Mouse (Mus musculus) liver, postnatal 0 days (tissue): ENCODE measurements at regions not wholly inside any gene's neighbourhood (a gene's known extent, or its start where the extent isn't known, plus 50 kb on each side); places are given as distances from the start of the nearest gene placed in this dataset.

Experiments
- ATAC-seq: fragments of 200-750 bp; cut with Nextera tagmentation; 2 replicates; pipeline ENCODE4 v1.8.0; 2017; ENCODE audit warnings: mild to moderate bottlenecking, moderate library complexity
- DNase-seq: peaks from one replicate; pipeline ENCODE4 v3.0.0-alpha.2; 2016
- H3K27ac ChIP-seq: fragments of 300-500 bp; sonication (generic); 2 replicates; pipeline ENCODE4 v1.5.1; 2014; ENCODE audit warnings: antibody characterized with exemption, moderate library complexity, mild to moderate bottlenecking, low read depth
- H3K27me3 ChIP-seq: fragments of 300-500 bp; sonication (generic); 2 replicates; pipeline ENCODE4 v1.6.1; 2014; ENCODE audit warnings: low read length, control low read depth, mixed read lengths; ENCODE audit not compliant: insufficient read depth
- H3K36me3 ChIP-seq: fragments of 300-500 bp; sonication (generic); replicated peaks from 2 replicates; pipeline ENCODE4 v1.6.1; 2014; ENCODE audit warnings: mild to moderate bottlenecking, control low read depth, low read length, moderate library complexity, mixed read lengths; ENCODE audit not compliant: insufficient read depth
- H3K4me1 ChIP-seq: fragments of 300-500 bp; sonication (generic); 2 replicates; pipeline ENCODE4 v1.6.1; 2014; ENCODE audit warnings: antibody characterized with exemption, mild to moderate bottlenecking, control low read depth; ENCODE audit not compliant: insufficient read depth
- H3K4me2 ChIP-seq: fragments of 300-500 bp; sonication (generic); 2 replicates; pipeline ENCODE4 v1.6.1; 2014; ENCODE audit warnings: low read depth, mild to moderate bottlenecking, low read length, moderate library complexity, mixed read lengths
- H3K4me3 ChIP-seq: fragments of 300-500 bp; sonication (generic); 2 replicates; pipeline ENCODE4 v1.5.1; 2014; ENCODE audit warnings: low read depth, low read length
- H3K9ac ChIP-seq: fragments of 300-500 bp; sonication (generic); replicated peaks from 2 replicates; pipeline ENCODE4 v1.6.1; 2014; ENCODE audit warnings: mild to moderate bottlenecking, moderate library complexity
- H3K9me3 ChIP-seq: fragments of 300-500 bp; sonication (generic); 2 replicates; pipeline ENCODE4 v1.6.1; 2016; ENCODE audit warnings: mild to moderate bottlenecking, control low read depth, low read length, mixed read lengths
- CTCF ChIP-seq: sonication (generic); IDR thresholded peaks from 2 replicates; pipeline ENCODE4 v1.5.1; 2016; ENCODE audit warnings: antibody characterized with exemption, low read depth
- EP300 ChIP-seq: IDR thresholded peaks from 2 replicates; pipeline ENCODE4 v1.6.1; 2016; ENCODE audit warnings: antibody characterized with exemption, low read depth, mild to moderate bottlenecking
- whole genome bisulfite sequencing: fragments of 180-500 bp; shearing (Covaris S2); extraction: QIAGEN DNeasy Blood & Tissue Kit; methylation state at CpG from one replicate; pipeline ENCODE4 v1.1.7; 2014; ENCODE audit not compliant: insufficient replicate concordance; 5-methylcytosine and 5-hydroxymethylcytosine counted together

DNA sequence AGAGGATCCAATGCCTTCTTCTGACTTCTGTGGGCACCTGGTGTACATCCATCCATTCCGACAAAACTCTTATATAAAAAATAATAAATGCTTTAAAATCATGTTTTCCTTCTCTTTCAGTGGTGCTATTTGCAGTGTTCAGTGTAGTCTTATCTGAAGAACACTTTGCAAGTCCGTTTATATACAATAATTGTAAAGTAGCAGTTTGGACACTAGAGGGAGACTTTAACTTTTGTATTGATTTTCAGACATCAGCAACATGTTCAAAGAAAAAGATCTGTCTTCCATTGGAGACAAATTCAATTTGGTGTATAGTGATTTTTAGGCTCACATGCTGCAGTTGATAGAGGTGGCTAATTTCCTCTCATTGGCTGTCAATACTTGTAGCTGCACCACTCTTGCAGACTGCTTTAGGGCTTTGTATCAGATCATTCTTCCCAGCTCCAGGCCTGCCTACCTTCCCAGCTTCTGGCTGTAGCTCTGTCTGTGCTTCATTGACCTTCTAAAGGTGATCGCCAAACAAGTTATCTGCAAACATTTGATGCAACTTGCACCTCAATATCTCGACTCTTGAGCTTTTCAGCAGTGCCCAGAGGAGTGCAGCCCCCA is 74.8 kb upstream of the Sult1c1 start:
- DNase-seq (no peak), ATAC-seq (no peak)
- H3K4me2 ChIP-seq, result no peak overlapping the region
- no peak overlapping the region for H3K4me3 ChIP-seq
- H3K9me3 ChIP-seq, result no peaks in the 10 kb centered on the region
- no peaks in the 10 kb centered on the region for H3K4me1 ChIP-seq
- WGBS, result 20% methylated on average over 4 of the region's 4 CpGs
- no peaks in the 10 kb centered on the region for H3K27me3 ChIP-seq
- TF ChIP-seq CTCF, result 0 out of 2 replicates have a peak, but pooled peaks have one; percentile 4
- TF ChIP-seq EP300, result no peak
- H3K9ac ChIP-seq, result no peak overlapping the region
- no peaks in the 10 kb centered on the region for H3K36me3 ChIP-seq
- no peak overlapping the region for H3K27ac ChIP-seq

DNA sequence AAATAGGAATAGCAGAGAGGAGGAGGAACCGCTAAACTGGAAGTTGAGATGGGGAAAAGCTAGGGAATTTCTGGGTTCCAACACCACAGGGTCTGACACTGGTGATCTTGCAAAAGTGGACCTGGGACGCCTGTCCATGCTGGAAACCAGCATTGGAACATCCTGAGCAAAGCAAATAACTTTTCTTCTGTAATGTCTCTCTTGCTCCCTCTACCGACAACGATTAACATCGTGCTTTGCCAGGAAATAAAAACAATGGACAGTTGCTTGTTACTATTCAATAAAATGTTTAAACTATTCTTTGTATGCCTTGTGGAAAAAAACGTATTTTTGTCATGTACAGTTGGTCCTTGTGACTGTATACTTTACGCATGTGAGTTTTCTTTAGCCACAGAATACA is 70.8 kb upstream of the Sult1c1 start:
- ATAC-seq (no peak), DNase-seq (no peak)
- Histone ChIP-seq H3K4me1 (no peaks in the 10 kb centered on the region), H3K27me3 (no peaks in the 10 kb centered on the region), H3K9ac (no peak overlapping the region), H3K9me3 (no peaks in the 10 kb centered on the region), H3K4me3 (no peak overlapping the region), H3K27ac (no peak overlapping the region), H3K4me2 (no peak overlapping the region), H3K36me3 (no peaks in the 10 kb centered on the region)
- TF ChIP-seq EP300 (no peak), CTCF (peak; percentile 48)
- WGBS, result 29% methylated on average over 7 of the region's 7 CpGs
